Mouse (Mus musculus): Measurements from ENCODE around the gene Sec24a. TPM values are rescaled to one million over a fixed set of nuclear protein-coding genes. Genes with fewer than 3 reads are reported as not detected.
"Not testable (repeated sequence)": the region's sequence is repeated elsewhere in the genome, so short reads cannot be mapped to it uniquely, and the experiment has no call there.

Sec24a gene
- total RNA-seq, 2 experiments from 2014 or later = 6.2 to 30.5 TPM

DNA sequence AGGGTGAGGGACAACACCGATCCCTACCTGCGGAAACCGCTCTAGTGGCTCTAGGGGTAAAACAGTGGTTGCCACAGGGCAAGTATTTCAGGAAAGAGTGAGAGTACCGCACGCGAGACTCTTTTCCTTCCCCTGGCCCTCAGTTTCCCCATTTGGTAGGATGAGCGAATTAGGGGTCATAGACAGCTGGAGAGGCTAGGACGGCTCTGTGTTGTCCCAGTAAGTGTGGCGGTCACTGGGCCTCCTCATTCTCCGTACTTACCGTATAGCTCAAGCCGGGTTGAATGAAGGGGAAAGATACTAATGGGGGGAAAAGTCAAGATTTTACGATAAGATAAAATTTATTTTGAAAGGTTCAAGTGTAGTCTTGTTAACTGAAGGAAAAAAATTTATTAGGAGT, 521 bp upstream of the Sec24a start:
- peak; percentile 16; the same call in 1 of the 2 replicates for ATAC-seq (replicated peaks; ENCODE audit: low FRiP score, low TSS enrichment, poor library complexity, severe bottlenecking)

DNA sequence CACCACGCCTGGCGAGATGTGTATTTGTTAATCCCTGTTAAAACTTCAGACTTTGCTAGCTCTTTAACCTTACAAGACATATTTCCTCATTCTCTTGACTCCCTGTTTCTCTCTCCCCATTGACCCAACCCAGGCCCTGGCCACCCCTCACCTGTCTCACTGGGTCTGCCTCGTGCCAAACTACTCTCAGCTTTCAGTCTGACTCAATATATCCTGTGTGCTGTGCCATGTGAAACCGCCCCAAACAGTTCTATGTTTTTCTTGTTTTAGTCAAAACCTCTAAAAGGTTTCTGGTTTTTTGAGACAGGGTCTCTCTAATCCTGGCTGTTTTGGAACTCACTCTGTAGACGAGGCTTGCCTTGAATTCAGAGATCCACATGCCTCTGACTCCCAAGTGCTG, 2.2 kb downstream of the Sec24a start:
- ATAC-seq (replicated peaks; ENCODE audit: low FRiP score, low TSS enrichment, poor library complexity, severe bottlenecking) = no peak

DNA sequence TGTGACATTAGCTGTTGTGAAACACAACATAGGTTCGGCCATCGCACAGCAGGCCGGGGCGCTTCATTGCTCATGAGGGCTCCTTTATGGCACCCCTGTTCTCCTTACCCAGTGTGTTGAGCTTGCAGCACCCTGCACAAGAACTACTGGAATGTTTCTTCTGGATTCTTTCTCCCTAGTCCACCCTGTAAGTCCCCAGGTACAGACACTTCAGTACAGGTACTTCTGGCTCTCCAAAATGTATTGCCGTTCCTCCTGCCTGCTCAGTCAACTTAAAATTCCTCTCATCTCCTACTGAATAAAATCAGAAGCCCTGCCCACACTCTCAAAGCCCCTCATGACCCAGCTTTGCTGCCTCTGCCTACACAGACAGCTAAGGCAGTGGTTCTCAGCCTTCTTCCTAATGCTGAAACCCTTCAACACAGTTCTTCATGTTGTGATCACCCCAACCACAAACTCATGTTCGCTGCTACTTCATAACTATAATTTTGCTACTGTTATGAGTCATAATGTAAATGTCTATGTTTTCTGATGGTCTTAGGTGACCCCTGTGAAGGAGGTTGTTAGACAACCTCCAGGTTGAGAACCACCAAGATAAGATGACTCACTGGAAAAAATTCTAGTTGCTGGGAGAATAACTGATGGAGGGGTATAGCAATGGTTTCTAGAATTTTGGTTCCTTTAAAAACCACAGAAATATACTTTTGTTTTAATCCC, 3.3 kb downstream of the Sec24a start:
- no peak for ATAC-seq (replicated peaks; ENCODE audit: low FRiP score, low TSS enrichment, poor library complexity, severe bottlenecking)

DNA sequence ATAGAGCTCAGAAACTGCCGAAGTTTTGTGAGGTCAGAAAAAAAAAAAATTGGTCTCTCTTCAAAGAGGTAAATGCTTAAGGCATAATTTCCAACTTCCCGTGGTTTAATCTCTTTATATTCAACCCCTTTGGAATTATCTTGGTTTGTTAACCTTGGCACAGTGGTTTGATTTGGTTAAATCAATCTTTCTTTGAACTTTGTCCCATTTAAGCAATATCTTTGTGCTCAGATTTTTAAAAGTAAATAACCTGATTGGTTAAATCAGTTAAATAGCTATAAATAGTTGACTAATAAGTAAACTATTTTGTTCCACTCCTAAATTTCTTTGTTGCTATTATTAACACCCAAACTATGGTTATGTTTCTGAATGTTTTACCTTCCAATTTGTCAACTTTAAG, 4.2 kb downstream of the Sec24a start:
- ATAC-seq (replicated peaks; ENCODE audit: low FRiP score, low TSS enrichment, poor library complexity, severe bottlenecking) = no peak

DNA sequence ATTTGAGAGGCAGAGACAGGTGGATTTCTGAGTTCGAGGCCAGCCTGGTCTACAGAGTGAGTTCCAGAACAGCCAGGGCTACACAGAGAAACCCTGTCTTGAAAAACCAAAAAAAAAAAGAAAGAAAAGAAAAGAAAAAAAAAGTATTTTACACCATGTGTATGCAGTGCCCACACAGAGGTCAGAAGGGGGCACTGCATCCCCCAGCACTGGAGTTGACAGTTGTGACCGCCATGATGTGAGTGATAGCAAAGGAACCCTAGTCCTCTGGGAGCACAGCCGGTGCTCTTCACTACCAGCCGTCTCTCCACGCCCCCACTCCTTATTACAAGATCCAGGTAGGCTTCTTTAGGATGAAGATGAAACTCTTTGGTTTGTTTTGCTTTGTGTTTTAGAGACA, 5.2 kb downstream of the Sec24a start:
- not testable (repeated sequence) for ATAC-seq (replicated peaks; ENCODE audit: low FRiP score, low TSS enrichment, poor library complexity, severe bottlenecking)

DNA sequence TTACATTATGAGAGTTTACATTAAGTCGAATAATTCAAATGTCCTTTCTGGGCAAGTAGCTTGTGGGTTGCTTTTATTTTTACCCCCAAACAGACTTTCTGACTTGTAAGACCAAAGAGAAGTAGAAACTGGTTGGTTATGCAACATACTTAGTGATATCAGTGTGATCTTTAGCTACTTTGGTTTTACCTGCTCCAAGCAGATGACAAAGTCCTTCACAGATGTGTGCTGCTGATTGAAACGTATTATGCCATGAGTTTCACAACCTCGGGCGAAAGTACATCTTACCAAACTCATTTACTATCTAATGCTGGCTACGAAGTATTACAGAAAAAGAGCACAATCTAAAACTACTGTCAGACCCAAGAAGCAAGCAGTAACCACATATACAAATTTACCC, 5.8 kb downstream of the Sec24a start:
- ATAC-seq (replicated peaks; ENCODE audit: low FRiP score, low TSS enrichment, poor library complexity, severe bottlenecking) = no peak

DNA sequence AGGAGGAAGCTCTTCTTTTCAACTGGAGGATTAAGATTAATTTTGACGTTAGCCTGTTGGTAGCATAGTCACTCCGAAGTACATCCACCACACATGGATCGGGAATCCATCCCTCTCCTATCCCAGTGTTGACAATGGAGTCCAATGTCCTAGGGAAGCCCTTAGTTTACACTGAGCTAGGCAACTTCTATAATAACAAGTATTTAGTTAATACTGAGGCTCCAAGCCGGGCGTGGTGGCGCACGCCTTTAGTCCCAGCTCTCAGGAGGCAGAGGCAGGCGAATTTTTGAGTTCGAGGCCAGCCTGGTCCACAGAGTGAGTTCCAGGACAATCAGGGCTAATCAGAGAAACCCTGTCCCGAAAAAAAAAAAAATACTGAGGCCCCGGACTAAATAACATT, 6.4 kb downstream of the Sec24a start:
- no peak for ATAC-seq (replicated peaks; ENCODE audit: low FRiP score, low TSS enrichment, poor library complexity, severe bottlenecking)

DNA sequence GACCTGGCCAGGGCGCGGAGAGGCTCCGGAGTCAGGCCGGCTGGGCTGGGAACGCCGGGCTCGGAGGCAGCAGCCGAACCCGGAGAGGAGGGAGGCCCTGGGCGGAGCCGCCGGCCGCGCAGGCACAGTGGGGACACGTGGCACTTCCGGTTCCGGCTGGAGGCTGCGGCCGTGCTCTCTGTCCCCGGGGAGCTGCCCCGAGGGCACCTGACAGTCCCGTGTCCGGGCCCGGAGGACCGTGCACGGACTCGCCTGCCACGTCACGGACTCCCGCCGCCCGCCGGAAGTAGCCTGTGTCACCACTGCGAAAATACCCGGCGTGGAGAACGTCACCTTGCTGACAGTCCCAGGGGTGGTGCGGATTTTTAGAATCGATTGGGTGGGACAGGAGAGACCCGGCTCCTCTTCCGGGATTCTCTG, 7.1 kb downstream of the Sec24a start:
- peak; percentile 97 for ATAC-seq (replicated peaks; ENCODE audit: low FRiP score, low TSS enrichment, poor library complexity, severe bottlenecking)

DNA sequence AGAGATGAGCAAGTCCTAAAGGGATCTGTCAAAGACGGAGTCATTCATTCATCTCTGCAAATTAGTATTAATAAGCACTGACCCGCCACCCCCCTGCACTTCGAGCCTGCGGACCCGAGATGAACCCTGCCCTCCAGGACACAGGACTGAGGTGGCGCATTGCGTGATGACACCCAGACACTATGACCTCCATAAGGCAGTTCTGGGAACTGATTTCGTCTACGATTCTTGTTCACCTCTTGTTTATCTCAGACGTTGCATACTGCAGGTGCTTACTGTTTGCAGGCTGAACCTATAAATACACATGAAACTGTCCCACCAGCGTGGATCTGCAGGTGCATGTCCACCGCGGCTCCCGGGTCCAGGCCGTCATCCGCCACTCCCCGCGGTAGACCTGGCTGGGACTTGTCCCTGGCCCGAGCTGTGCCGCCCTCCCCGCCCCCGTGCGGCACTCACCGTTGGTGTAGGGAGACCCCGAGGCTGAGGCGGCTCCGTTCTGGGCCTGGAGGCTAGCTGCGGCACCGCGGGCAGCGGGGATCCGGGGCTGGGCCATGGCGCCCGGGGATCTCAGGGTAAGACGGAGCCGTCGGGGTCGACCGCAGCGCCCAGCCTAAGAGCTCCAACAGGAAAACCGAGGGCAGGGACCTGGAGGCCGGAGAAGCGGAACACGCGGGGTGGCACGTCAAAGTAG, 7.7 kb downstream of the Sec24a start:
- ATAC-seq (replicated peaks; ENCODE audit: low FRiP score, low TSS enrichment, poor library complexity, severe bottlenecking) = peak; percentile 47

DNA sequence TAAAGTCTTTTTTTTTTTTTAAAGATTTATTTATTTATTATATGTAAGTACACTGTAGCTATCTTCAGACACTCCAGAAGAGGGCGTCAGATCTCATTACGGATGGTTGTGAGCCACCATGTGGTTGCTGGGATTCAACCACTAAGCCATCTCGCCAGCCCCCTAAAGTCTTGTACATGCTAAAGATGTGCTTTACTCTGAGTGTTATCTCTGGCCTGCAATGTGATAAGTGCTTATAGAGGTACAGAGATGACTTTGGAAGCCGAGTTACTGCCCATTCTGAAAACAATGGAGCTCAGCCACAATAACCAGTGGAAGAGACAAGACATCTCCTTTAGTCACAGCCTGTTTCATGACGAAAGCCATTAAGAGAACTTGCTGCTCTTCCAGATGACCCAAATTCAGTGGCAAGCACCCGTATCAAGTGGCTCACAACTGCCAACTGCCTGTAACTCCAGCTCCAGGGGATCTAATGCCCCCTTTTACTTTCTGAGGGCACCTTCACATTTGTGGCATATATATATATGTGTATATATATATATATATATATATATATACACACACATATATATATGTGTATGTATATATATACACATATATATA, 11.7 kb downstream of the Sec24a start:
- ATAC-seq (replicated peaks; ENCODE audit: low FRiP score, low TSS enrichment, poor library complexity, severe bottlenecking) = not testable (repeated sequence)

DNA sequence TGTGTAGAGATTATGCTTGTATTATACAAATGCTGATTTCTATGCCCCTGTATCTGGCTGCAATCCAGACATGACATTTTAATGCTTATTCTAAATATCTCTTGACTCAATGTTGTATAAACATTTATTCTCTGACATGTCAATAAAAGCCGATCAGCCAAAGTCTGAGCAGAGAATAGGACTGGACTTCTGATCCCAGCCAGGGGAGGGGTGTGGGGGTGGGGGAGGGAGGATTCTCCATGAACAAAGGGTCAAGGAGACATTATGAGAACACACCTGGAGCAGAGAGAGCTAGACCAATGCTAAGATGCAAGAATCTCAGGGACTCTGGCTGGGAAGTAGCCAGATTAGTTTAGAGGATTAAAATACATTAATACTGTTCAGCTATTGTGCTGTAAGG, 17.3 kb downstream of the Sec24a start:
- no peak for ATAC-seq (replicated peaks; ENCODE audit: low FRiP score, low TSS enrichment, poor library complexity, severe bottlenecking)

DNA sequence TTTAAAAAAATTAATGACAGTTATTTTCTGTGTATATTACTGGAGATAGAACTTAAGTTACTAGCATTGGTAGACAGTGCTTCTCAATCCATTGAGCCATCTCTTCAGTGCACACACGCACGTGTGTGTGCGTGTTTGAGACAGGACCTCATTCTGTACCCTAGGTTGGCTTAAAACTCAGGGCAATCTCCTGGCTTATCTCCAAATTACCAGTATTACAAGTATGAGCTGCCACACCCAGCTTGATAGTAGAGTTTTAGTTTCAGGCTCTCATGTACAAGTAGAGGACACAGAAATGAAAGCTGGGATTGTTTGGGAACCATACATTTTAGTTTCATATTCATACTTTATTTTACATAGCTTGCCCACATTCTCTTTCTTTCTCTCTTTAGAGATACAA, 22.7 kb downstream of the Sec24a start:
- ATAC-seq (replicated peaks; ENCODE audit: low FRiP score, low TSS enrichment, poor library complexity, severe bottlenecking) = peak; percentile 54; the same call in 1 of the 2 replicates

DNA sequence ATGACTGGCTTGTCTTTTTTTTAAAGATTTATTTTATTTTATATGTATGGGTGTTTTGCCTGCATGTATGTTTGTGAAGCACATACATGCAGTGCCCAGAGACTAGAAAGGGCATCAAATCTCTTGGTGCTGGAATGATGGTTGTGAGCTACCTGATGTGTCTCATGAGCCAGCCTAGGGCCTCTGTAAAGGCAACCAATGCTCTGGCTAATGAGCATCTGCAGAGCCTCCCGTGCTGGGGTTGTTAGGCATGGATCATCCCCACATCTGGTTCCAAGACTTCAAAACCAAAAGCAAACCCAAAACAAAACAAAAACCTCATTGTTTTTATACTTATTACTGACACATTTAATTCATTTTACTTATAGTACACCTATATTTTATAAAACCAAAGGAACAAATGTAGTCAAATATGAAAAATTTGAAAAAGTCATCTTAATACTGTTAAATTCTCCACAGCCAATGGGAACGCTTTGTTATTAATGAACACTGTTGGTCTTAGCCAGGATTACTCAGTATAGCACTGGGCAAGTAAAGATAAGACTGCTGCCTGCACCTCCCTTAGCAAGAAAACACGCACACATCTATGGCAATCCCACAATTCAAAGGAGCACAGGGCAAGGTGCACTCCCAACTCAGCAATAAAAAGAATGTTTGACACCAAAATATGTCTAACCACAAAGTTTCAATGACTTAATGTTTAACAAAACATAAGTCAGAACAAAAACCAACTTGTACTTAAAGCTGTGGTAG, 24.6 kb downstream of the Sec24a start:
- peak; percentile 84 for ATAC-seq (replicated peaks; ENCODE audit: low FRiP score, low TSS enrichment, poor library complexity, severe bottlenecking)

DNA sequence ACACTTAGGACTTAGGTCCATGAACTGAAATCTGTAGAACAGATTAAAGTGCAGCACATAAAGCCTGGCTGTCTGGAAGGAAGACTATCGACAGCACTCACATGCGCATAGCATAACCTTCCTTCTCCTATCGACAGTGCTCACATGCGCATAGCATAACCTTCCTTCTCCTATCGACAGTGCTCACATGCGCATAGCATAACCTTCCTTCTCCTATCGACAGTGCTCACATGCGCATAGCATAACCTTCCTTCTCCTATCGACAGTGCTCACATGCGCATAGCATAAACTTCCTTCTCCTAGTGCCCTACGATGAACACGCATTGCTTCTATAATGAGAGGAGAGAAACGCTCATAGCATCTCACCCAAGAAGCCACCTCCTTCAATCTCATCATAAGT, 29.2 kb downstream of the Sec24a start:
- not testable (repeated sequence) for ATAC-seq (replicated peaks; ENCODE audit: low FRiP score, low TSS enrichment, poor library complexity, severe bottlenecking)

DNA sequence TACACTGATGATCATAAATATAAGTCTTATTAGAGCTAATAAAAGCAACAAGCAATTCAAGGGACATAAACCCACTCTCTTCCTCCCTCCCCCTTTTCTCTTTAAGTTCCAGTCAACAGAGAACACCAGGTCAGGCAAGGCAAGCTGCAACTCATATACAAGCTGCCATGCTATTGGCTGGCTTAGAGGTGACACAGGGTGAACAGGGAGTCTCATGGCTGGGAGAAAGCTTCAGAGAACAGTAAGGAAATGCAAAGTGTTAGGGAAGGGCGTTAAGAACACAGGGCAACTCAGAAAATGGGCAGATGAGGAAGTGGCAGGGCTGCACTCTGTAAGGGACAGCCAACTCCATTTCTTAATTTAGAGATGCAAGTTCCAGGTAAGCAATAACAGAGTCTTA, 30.6 kb downstream of the Sec24a start:
- ATAC-seq (replicated peaks; ENCODE audit: low FRiP score, low TSS enrichment, poor library complexity, severe bottlenecking) = no peak

DNA sequence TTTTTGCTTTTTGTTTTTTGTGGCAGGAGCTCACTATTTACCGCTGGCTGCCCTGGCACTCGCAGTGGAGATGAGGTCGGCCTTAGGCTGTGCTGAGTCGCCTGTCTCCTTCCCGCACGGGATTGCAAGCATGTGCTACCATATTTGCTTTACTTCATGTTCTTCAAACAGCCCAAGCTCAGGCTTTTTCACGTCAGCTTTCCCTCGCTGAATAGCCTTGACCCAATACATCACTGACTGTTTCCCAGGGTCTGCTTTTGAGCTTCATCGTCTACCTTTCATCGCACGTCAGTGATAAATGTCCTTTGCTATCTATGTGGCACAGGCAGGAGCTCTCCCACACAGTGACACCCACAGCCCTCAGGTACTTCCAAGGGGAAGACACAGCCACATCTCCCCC, 42.4 kb downstream of the Sec24a start:
- ATAC-seq (replicated peaks; ENCODE audit: low FRiP score, low TSS enrichment, poor library complexity, severe bottlenecking) = no peak

DNA sequence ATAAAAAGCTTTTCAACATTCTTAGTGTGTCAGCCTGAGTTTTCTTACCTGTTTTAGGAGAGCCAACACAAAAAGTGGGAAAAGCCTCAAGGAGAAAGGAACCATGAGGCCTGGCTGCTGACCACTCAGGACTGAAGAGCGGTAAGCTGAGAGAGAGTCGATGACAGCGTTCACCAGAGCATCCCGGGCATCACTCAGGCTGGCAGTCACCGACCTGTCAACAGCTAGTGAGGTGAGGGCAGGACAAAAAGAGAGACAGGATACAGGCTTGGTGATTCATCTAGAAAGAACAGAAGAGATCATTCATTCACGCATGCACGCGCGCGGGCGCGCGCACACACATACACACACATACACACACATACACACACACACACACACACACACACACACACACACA, 56.4 kb downstream of the Sec24a start:
- ATAC-seq (replicated peaks; ENCODE audit: low FRiP score, low TSS enrichment, poor library complexity, severe bottlenecking) = no peak

DNA sequence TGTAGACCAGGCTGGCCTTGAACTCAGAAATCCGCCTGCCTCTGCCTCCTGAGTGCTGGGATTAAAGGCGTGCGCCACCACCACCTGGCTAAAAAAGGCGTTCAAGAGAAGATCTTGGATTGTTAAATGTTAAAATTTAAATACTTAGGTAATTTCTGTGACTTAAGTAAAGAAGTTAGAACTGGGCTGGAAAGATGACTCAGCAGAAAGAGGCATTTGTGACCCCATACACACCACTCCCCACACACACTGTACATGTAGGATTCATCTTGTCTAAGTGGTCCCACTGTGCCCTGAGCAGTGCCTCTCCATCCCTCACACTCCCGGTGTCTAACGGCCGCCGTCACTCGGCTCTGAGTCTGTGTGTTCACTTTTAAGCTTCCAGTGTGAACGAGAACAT, 57.0 kb downstream of the Sec24a start:
- ATAC-seq (replicated peaks; ENCODE audit: low FRiP score, low TSS enrichment, poor library complexity, severe bottlenecking) = no peak

DNA sequence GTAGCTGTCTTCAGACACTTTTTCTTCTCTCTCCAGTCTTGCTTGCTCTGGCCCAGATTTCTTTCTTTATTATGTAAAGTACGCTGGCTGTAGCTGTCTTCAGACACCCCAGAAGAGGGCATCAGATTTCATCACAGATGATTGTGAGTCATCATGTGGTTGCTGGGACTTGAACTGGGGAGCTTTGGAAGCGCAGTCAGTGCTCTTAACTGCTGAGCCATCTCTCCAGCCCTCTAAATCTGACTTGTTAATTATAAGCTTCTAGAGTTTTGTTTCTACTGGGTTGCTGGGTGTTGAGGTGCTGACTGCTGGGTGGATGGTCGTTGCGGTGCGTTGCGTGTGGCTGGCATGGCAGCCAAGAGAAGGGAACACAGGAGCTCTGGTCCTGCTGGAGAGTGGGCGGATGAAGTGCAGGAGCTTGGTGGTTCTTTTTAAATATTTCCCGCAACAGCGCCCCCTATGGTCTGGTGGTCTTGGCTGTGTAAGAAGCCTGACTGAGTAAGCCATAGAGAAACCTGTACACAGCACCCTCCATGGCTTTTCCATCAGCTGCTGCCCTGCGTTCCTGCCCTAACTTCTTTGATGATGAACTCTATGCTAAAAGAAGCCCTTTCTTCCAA, 59.9 kb downstream of the Sec24a start:
- ATAC-seq (replicated peaks; ENCODE audit: low FRiP score, low TSS enrichment, poor library complexity, severe bottlenecking) = peak; percentile 61; the same call in 1 of the 2 replicates

DNA sequence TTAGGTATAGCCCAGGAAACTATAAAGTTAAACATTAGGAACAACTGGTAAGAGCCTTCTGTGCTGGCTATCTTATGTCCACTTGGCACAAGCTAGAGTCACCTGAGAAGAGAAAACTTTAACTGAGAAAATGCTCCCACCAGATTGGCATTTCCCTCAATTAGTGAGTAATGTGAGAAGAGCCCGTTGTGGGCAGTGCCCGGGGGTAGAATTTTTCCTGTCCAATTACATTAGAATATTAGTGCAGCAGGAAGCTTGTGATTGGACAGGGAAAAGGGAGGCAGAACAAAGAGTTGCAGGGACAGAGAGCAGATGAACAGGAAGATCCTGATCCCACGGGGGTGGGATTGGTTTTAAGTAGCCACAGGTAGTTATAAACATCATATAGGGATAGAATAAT, 60.6 kb downstream of the Sec24a start:
- ATAC-seq (replicated peaks; ENCODE audit: low FRiP score, low TSS enrichment, poor library complexity, severe bottlenecking) = no peak
